Mouse (Mus musculus) embryonic fibroblast, embryonic 13.5 days (primary cell): ENCODE results near the gene Clta. TPM values are rescaled to one million over a fixed set of nuclear protein-coding genes. Genes with fewer than 3 reads are reported as not detected.
"Not testable (repeated sequence)": the region's sequence is repeated elsewhere in the genome, so short reads cannot be mapped to it uniquely, and the experiment has no call there.

Source experiments
- H3K27ac ChIP-seq: 2 replicates; pipeline ENCODE4 v1.5.1; 2012; ENCODE audit warnings: low read length, control low read depth, inconsistent platforms; ENCODE audit not compliant: insufficient read depth
- H3K4me1 ChIP-seq: 2 replicates; pipeline ENCODE4 v1.6.1; 2011; ENCODE audit warnings: low read length; ENCODE audit not compliant: control insufficient read depth, insufficient read depth
- H3K4me3 ChIP-seq: 2 replicates; pipeline ENCODE4 v1.5.1; 2011; ENCODE audit warnings: mild to moderate bottlenecking, control low read depth, low read length; ENCODE audit not compliant: insufficient read depth
- CTCF ChIP-seq: IDR thresholded peaks from 2 replicates; pipeline ENCODE4 v1.5.1; 2011; ENCODE audit warnings: mild to moderate bottlenecking, control low read depth, low read length, moderate library complexity, borderline replicate concordance; ENCODE audit not compliant: insufficient read depth
- POLR2A ChIP-seq: IDR thresholded peaks from 2 replicates; pipeline ENCODE4 v1.6.1; 2011; ENCODE audit warnings: low read depth, mild to moderate bottlenecking, control low read depth, low read length, moderate library complexity
- polyA plus RNA-seq: library from polyadenylated mRNA; stranded (reverse); fragments of >200 nt; gene quantifications from 2 replicates; pipeline ENCODE4 v1.2.4, GENCODE M21; 2011; ENCODE audit warnings: low read depth; ENCODE audit not compliant: missing spikeins, insufficient read length

Clta gene
- polyA plus RNA-seq, 1 experiment, result 248 TPM

GRCm38 (mm10) chr4:44023681-44024080, 19.4 kb downstream of the Clta start:
- TF ChIP-seq CTCF (no peak), POLR2A (no peak)
- Histone ChIP-seq H3K27ac (no peak overlapping the region), H3K4me1 (no peaks in the 10 kb centered on the region), H3K4me3 (no peak overlapping the region)

DNA sequence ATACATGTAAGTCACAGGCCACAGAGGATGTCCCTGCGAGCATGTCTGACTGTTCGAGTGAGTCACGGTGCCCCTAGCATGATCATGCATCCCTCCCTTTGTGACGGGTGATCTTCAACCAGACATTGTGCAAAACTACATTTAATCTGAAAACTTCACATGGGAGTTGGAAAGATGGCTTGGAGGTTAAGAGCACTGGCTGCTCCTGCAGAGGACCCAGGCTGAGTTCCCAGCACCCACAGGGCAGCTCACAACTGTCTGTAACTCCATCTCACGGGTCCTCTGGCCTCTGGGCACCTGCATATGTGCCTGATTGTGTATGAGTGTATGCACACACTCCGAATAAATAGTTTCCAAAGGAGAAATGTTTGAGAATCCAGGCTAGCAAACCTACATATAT, 20.0 kb downstream of the Clta start:
- TF ChIP-seq POLR2A (no peak), CTCF (no peak)
- H3K27ac ChIP-seq, result no peak overlapping the region
- H3K4me3 ChIP-seq, result no peak overlapping the region

DNA sequence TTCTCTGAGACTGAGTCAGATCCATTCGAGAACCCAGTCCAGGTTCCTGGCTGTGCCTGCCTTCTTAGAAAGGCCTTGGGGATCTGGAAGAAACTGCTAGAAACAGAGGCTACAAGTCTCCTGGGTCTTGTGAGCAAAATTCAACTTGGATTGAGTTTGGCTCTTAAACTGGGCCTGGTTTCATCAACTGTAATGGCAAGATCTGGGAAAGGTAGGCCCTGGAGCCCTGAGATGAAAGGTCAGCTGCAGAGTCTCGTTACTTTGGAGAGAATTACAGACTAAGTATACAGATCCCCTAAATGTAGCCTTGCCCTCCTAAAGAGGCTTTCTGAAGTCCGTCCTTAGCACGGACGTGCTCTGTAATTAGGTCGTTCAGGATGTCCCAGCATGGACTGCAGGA, 21.3 kb downstream of the Clta start:
- Histone ChIP-seq H3K4me3 (no peak overlapping the region), H3K4me1 (no peaks in the 10 kb centered on the region), H3K27ac (no peak overlapping the region)
- TF ChIP-seq CTCF, result no peak
- no peak for TF ChIP-seq POLR2A

More for the DNA sequence above, 20.0 kb downstream of the Clta start:
- H3K4me1 ChIP-seq, result no peaks in the 10 kb centered on the region

DNA sequence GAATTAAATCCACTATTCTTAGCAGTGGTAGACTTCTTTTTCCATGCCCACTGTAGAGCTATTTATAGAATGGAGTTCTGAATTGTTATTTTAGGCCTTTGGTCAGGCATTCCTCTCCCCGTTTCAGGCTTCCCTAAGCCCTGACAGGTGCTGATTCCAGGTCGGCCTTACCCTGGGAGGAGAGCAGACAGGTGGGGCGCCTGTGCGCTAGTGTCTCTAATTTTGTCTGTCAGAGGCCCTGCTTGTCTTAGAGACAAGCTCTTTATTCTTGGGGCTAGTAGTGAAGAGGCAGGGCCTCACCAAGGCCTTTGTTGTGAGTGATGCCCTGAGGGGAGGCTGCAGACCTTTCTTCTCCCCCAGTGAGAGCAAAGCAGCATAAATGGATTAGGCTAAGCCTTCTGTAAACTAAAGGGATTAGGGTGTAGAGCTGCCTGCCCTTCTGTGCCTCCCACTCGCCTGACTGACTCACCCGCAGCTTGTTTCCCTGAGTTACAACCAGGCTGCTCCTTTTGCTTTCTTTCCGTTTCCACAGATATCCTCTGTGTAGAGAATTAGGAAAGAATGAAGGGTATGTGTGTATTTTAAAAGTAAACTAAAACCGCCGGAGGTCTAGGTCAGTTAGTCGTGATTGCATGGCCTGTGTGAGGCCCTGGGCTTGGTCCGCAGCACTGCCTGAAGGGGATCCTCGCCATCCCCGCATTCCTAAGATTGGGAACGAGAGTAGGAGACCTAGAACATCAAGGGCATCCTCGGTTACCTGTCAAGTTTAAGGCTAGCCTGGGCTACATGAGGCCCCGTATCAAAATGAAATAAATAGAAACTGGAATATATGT, 24.3 kb downstream of the Clta start:
- no peak for TF ChIP-seq POLR2A
- TF ChIP-seq CTCF, result no peak
- Histone ChIP-seq H3K27ac (peak overlapping the region; percentile 76), H3K4me3 (no peak overlapping the region), H3K4me1 (no peaks in the 10 kb centered on the region)

GRCm38 (mm10) chr4:44029661-44030066, 25.4 kb downstream of the Clta start:
- no peak for TF ChIP-seq CTCF
- no peak for TF ChIP-seq POLR2A
- H3K27ac ChIP-seq, result no peak overlapping the region
- H3K4me1 ChIP-seq, result no peaks in the 10 kb centered on the region
- H3K4me3 ChIP-seq, result no peak overlapping the region

- H3K4me1 ChIP-seq, result no peaks in the 10 kb centered on the region
- TF ChIP-seq POLR2A (no peak), CTCF (no peak)
- no peak overlapping the region for H3K4me3 ChIP-seq
- no peak overlapping the region for H3K27ac ChIP-seq
These were observed 27.3 kb downstream of the Clta start for GRCm38 (mm10) chr4:44031521-44031920.

DNA sequence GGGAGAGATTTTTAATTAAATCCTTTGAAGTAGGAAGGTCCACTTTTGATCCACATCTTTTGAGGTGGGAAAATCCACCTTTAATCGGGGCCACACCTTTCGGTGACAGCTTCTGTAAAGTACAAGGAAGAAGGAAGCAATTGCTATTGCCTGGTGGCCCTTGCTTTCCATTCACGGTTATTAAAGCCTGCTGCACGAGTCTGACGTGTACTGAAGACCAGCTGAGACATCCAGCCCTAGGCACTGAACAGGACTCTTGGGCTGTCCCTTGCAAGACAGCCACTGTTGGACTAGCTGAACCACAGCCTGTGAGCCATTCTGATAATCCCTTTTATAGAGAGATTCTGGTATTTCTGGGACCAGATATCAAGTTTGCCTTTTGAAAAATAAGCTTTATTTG, 32.2 kb downstream of the Clta start:
- Histone ChIP-seq H3K27ac (no peak overlapping the region), H3K4me3 (no peak overlapping the region), H3K4me1 (no peaks in the 10 kb centered on the region)
- TF ChIP-seq POLR2A (no peak), CTCF (no peak)

DNA sequence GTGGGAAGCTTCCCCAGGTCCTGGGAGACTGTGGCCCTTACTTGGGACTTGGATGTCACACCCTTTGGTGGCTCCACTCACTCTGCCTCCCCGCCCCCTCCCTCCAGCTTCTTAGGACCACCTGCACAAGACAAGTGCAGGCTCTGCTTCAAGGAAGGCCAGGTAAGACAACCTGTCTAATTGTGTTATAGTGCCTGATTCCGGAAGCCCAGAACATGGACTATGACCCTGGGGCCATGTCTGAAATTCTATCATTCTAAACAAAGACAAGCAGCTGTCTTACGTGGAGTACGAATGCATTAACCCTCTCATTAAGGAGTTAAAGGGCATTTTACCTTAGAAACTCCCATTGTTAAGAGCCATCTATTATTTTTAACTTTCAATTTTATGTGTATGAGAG, 36.5 kb downstream of the Clta start:
- H3K4me1 ChIP-seq, result no peaks in the 10 kb centered on the region
- H3K4me3 ChIP-seq, result no peak overlapping the region
- no peak for TF ChIP-seq POLR2A
- no peak for TF ChIP-seq CTCF
- no peak overlapping the region for H3K27ac ChIP-seq

DNA sequence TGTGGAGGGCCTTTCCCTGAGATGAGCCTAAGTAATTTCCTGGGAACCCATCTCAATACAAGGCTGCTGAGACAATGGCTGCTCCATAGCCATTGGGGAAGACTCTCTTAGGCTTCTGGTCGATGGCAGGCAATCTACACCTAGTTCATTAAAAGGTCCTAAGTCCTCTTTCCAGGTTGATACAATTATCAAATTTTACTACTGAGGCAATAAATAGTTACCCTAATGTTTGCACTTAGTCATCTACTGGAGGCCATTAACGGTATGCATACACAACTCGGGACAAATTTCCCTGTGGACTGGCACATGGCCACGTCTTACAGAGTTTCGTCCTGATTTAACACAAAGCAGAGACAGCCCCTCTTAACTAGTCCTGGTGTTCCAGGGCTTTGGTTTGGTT, 38.2 kb downstream of the Clta start:
- no peak for TF ChIP-seq CTCF
- TF ChIP-seq POLR2A, result no peak
- Histone ChIP-seq H3K4me1 (no peaks in the 10 kb centered on the region), H3K4me3 (no peak overlapping the region), H3K27ac (no peak overlapping the region)

- not testable (repeated sequence) for H3K27ac ChIP-seq
These were observed 38.9 kb downstream of the Clta start for GRCm38 (mm10) chr4:44043182-44043581.

GRCm38 (mm10) chr4:44044685-44045356, 40.6 kb downstream of the Clta start:
- TF ChIP-seq CTCF, result no peak
- no peak for TF ChIP-seq POLR2A
- no peak overlapping the region for H3K27ac ChIP-seq
- H3K4me1 ChIP-seq, result no peaks in the 10 kb centered on the region
- no peak overlapping the region for H3K4me3 ChIP-seq

More at GRCm38 (mm10) chr4:44043182-44043581, 38.9 kb downstream of the Clta start:
- not testable (repeated sequence) for H3K4me3 ChIP-seq, H3K4me1 ChIP-seq
